Mouse (Mus musculus) embryonic facial prominence, embryonic 11.5 days (tissue): ENCODE measurements around the gene Ascc1. TPM values are rescaled to one million over a fixed set of nuclear protein-coding genes. Genes with fewer than 3 reads are reported as not detected.

Experiments used
- ATAC-seq: fragments of 200-750 bp; cut with Nextera tagmentation; replicated peaks from 2 replicates; pipeline ENCODE4 v1.8.0; 2017; ENCODE audit warnings: low read depth; ENCODE audit not compliant: insufficient number of reproducible peaks, low FRiP score, low TSS enrichment
- DNase-seq: peaks from one replicate; pipeline ENCODE4 v3.0.0-alpha.2; 2015; ENCODE audit warnings: low spot score
- H3K27ac ChIP-seq: fragments of 300-500 bp; sonication (generic); replicated peaks from 2 replicates; pipeline ENCODE4 v1.5.1; 2014; ENCODE audit warnings: mild to moderate bottlenecking, low read depth, low read length, control low read depth
- H3K27me3 ChIP-seq: fragments of 300-500 bp; sonication (generic); 2 replicates; pipeline ENCODE4 v1.6.1; 2014; ENCODE audit warnings: mild to moderate bottlenecking, low read length, moderate library complexity, mixed read lengths; ENCODE audit not compliant: control insufficient read depth, insufficient read depth
- H3K36me3 ChIP-seq: fragments of 300-500 bp; sonication (generic); replicated peaks from 2 replicates; pipeline ENCODE4 v1.6.1; 2014; ENCODE audit warnings: low read depth, mild to moderate bottlenecking, low read length, moderate library complexity, mixed read lengths; ENCODE audit not compliant: control insufficient read depth, insufficient read depth
- H3K4me1 ChIP-seq: fragments of 300-500 bp; sonication (generic); 2 replicates; pipeline ENCODE4 v1.6.1; 2014; ENCODE audit warnings: low read length, mixed read lengths; ENCODE audit not compliant: control insufficient read depth, insufficient read depth
- H3K4me2 ChIP-seq: fragments of 300-500 bp; sonication (generic); 2 replicates; pipeline ENCODE4 v1.6.1; 2014; ENCODE audit warnings: low read depth, mild to moderate bottlenecking, control low read depth, low read length, moderate library complexity
- H3K4me3 ChIP-seq: fragments of 300-500 bp; sonication (generic); 2 replicates; pipeline ENCODE4 v1.5.1; 2014; ENCODE audit warnings: low read depth, low read length, control low read depth
- H3K9ac ChIP-seq: fragments of 300-500 bp; sonication (generic); replicated peaks from 2 replicates; pipeline ENCODE4 v1.6.1; 2014; ENCODE audit warnings: mild to moderate bottlenecking, control low read depth, low read length
- H3K9me3 ChIP-seq: fragments of 300-500 bp; sonication (generic); replicated peaks from 2 replicates; pipeline ENCODE4 v1.6.1; 2016; ENCODE audit warnings: mild to moderate bottlenecking, low read length, inconsistent platforms, mixed read lengths; ENCODE audit not compliant: control insufficient read depth
- WGBS: fragments of 180-500 bp; shearing (Covaris S2); extraction: QIAGEN DNeasy Blood & Tissue Kit; methylation state at CpG from one replicate; pipeline ENCODE4 v1.1.7; 2014; 5-methylcytosine and 5-hydroxymethylcytosine counted together
- polyA plus RNA-seq: library from polyadenylated mRNA; unstranded; fragments of >200 nt; fragmentation: Nextera tagmentation; extraction: Ambion mirVana; gene quantifications from 2 replicates; pipeline ENCODE4 v1.2.1, GENCODE M21; 2014

Ascc1 gene
- polyA plus RNA-seq, 1 experiment from 2014 or later = 48.7 TPM

DNA sequence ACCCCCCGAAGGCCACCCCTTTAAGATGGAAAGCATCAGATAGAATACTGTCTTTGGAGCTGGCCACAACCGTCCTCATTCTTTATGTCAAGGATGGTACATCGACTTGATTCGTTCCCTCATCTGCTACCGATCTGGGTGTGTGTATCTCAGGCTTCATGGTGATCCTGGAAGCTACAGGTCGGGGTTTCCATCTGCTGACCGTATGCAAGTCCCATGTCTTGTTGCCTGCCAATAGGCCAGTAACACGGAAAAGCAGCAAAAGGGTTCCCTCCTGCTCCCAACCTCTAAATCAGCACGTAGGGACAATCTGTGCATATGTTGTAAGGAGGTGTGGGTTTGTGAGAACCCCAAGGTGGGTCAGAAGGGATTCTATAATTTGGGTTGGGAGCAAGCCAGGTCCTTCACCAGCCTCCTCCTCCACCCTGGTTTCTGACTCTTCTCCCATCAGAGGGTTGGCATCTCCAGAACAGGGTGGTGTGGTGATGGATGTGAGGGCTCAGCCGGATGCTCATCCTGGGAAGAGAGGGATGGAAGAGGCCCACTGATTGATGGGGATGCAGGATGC, 108.4 kb downstream of the Ascc1 start:
- Histone ChIP-seq H3K4me1 (peaks cover 5% of the 10 kb centered on the region), H3K36me3 (no peaks in the 10 kb centered on the region), H3K27ac (no peak overlapping the region), H3K27me3 (peaks cover 29% of the 10 kb centered on the region), H3K9me3 (no peaks in the 10 kb centered on the region), H3K4me2 (no peak overlapping the region), H3K4me3 (no peak overlapping the region), H3K9ac (no peak overlapping the region)
- ATAC-seq (no peak), DNase-seq (no peak)
- 85% methylated on average over 10 of the region's 10 CpGs for WGBS

DNA sequence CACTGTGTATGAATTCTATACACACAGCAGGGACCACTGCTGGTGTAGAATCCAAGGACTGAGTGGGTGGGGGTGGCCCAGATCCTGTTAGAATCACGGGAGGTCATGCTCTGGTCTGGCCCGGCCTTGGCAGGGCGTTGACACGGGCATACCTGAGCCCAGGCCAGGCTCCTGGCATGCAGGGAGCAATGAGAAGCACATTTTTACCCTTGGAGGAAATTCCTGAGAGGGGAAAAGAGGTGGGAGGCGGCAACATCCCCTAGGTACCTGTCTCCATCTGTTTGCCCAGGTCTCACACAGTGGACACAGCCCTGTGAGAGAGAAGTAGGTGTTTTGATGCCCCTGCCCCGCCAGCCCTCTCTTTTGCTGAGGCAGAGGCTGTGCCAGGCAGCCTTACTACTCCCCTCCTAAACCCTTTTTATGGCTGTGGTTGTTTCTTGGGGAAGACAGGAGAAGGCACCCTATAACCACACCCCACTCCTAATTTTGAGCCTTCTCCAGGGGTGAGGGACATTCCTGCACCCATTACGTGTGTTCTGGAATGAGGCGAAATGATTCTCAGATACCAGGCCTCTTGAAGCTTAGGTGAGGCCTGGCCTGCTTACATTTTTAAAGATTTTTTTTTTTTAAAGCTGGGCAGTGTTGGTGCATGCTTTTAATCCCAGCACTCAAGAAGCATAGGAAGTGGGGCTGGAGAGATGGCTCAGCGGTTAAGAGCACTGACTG, 111.5 kb downstream of the Ascc1 start:
- Histone ChIP-seq H3K27ac (no peak overlapping the region), H3K4me3 (no peak overlapping the region), H3K9ac (no peak overlapping the region), H3K27me3 (no peaks in the 10 kb centered on the region), H3K4me1 (no peaks in the 10 kb centered on the region; the same call in 1 of the 2 replicates), H3K9me3 (no peaks in the 10 kb centered on the region), H3K36me3 (no peaks in the 10 kb centered on the region), H3K4me2 (no peak overlapping the region)
- 89% methylated on average over 9 of the region's 9 CpGs for WGBS
- DNase-seq = no peak
- ATAC-seq = no peak

- Histone ChIP-seq H3K9me3 (no peaks in the 10 kb centered on the region), H3K9ac (no peak overlapping the region; the same call in 1 of the 2 replicates), H3K36me3 (no peaks in the 10 kb centered on the region), H3K4me3 (no peak overlapping the region; the same call in 1 of the 2 replicates), H3K4me1 (no peaks in the 10 kb centered on the region; the same call in 1 of the 2 replicates), H3K27me3 (no peaks in the 10 kb centered on the region), H3K4me2 (peak overlapping the region; percentile 29), H3K27ac (no peak overlapping the region)
- DNase-seq = peak; percentile 69
- WGBS = 6% methylated on average over 14 of the region's 14 CpGs
- ATAC-seq = 0 out of 2 replicates have a peak, but pooled peaks have one; percentile 57
These were observed 113.0 kb downstream of the Ascc1 start for GRCm38 (mm10) chr10:60115345-60116185.

DNA sequence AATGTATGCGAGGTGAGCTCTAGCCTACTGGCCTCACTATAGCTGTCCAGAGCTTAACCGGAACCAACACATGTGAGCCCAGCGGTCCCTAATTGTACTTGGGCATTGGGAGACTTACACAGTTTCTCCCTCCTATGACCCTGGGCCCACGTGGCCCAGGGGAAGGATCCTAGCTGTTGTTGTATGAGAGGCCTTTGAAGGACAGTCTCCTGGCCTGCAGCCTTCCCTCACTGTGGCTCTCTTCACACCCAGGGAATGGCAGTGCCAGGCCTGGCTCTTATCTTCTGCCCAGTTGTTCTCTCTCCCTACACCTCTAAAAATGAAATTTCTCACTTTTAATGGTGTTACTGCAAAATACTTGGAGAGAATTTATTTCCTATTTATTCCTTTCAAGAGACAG, 114.4 kb downstream of the Ascc1 start:
- 39% methylated on average over 4 of the region's 4 CpGs for WGBS

GRCm38 (mm10) chr10:60118464-60118863, 115.9 kb downstream of the Ascc1 start:
- ATAC-seq = no peak
- Histone ChIP-seq H3K4me1 (no peaks in the 10 kb centered on the region; the same call in 1 of the 2 replicates), H3K9ac (no peak overlapping the region), H3K4me2 (no peak overlapping the region), H3K4me3 (no peak overlapping the region), H3K27ac (no peak overlapping the region), H3K9me3 (no peaks in the 10 kb centered on the region), H3K36me3 (no peaks in the 10 kb centered on the region), H3K27me3 (no peaks in the 10 kb centered on the region)
- no peak for DNase-seq
- 53% methylated on average over 7 of the region's 7 CpGs for WGBS

More for the DNA sequence above, 114.4 kb downstream of the Ascc1 start:
- no peaks in the 10 kb centered on the region for H3K36me3 ChIP-seq
- H3K9ac ChIP-seq = no peak overlapping the region
- ATAC-seq = no peak
- no peaks in the 10 kb centered on the region; the same call in 1 of the 2 replicates for H3K4me1 ChIP-seq
- no peaks in the 10 kb centered on the region for H3K9me3 ChIP-seq
- H3K27me3 ChIP-seq = no peaks in the 10 kb centered on the region
- DNase-seq = no peak
- H3K27ac ChIP-seq = no peak overlapping the region
- no peak overlapping the region for H3K4me2 ChIP-seq
- H3K4me3 ChIP-seq = no peak overlapping the region

DNA sequence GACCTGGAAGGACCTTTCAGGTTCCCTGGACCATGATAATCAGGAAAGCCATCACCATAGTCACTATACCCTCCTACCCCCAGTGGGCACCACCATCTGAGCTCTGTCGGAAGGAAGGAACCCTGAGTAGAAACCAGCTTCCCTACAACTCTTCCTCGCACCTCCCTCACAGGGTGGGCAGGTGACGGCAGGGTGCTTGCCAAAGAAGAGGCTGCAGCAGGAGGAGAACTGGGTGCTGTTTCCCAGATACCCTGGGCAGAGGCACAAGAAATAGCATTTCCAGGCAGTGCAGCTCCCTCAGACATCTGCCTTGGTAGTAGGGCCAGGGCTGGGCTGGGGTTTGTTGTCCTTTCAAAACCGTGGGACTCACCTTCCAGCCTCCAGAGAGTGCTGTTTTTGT, 118.0 kb downstream of the Ascc1 start:
- no peaks in the 10 kb centered on the region for H3K4me1 ChIP-seq
- no peaks in the 10 kb centered on the region for H3K36me3 ChIP-seq
- H3K27ac ChIP-seq = no peak overlapping the region
- no peaks in the 10 kb centered on the region for H3K9me3 ChIP-seq
- no peaks in the 10 kb centered on the region for H3K27me3 ChIP-seq
- no peak overlapping the region for H3K4me3 ChIP-seq
- ATAC-seq (no peak), DNase-seq (no peak)
- WGBS = 82% methylated on average over 4 of the region's 4 CpGs
- no peak overlapping the region for H3K9ac ChIP-seq
- no peak overlapping the region for H3K4me2 ChIP-seq

- no peak overlapping the region for H3K27ac ChIP-seq
- no peaks in the 10 kb centered on the region for H3K9me3 ChIP-seq
- DNase-seq (no peak), ATAC-seq (no peak)
- no peaks in the 10 kb centered on the region for H3K27me3 ChIP-seq
- no peak overlapping the region for H3K4me3 ChIP-seq
- H3K9ac ChIP-seq = no peak overlapping the region
- WGBS = 59% methylated on average over 6 of the region's 6 CpGs
- no peaks in the 10 kb centered on the region for H3K36me3 ChIP-seq
- H3K4me1 ChIP-seq = no peaks in the 10 kb centered on the region
- no peak overlapping the region for H3K4me2 ChIP-seq
These were observed 121.5 kb downstream of the Ascc1 start for GRCm38 (mm10) chr10:60124078-60124477.
